Mouse (Mus musculus): ENCODE data around the gene Acvr1. TPM values are rescaled to one million over a fixed set of nuclear protein-coding genes. Genes with fewer than 3 reads are reported as not detected.
A peak's percentile ranks its signal among the peaks of the same experiment; 100 is the strongest.

The Acvr1 gene
- total RNA-seq, 2 experiments from 2014 or later, result 57.6 to 63.7 TPM

DNA sequence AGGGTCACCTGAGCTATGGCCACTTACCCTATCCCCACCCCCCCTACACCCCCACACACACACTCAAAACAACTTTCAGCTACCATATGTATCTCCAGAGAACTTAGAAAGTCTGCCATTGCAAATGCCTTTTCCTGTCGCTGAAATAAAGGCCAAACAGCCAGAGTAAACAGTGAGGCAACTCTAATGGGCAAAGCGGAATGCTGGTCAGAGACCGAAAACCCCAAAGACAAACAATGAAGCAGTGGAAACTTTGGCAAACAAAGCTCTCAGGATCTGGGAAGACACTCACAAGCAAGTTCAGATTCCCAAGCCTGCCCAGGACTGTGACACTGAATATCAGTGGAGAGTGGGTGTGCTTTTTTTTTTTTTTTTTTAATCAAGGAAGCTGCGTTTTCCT lies 4.8 kb downstream of the Acvr1 start:
- no peak for DNase-seq (ENCODE audit: low spot score in 2 of 2)

GRCm38 (mm10) chr2:58557045-58557845 lies 9.7 kb downstream of the Acvr1 start:
- no peak for DNase-seq (ENCODE audit: low spot score in 2 of 2)

DNA sequence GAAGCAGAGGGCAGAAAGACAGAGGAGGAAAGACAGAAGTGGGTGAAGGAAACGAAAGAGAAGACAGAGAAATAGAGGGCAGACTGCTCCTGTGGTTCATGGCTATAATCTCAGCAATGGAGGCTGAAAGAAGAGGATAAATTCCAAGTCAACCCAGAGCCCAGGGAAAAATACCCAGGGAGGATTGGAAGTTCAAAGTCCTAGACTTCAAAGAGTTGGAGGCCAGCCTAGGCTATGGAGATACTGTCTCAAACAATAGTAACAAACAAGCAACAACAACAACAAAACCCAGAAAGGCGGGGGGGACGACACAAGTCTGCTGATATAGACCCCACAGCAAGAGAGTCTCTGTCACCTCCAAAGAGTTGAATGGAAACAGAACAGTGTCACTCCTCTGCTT lies 14.7 kb downstream of the Acvr1 start:
- no peak for DNase-seq (ENCODE audit: low spot score in 2 of 2)

DNA sequence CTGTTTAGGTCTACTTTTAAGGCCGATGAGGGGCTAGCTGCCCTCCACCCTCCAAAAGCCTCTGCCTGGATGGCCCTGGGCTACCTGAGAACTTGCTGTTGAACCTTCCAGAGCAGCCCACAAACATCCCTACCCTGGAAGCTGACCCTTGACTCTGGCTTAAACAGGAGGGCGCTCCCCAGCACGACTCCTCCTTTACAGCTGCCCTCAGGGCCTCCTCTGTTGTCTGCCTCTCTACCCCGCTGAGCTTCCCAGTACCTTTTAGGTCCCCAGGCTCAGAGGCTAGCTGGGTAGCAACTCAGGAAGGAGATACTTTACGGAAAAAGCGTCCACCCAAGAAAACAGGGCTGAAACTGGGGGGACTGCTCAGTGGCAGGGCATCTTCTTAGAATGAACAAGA lies 15.1 kb downstream of the Acvr1 start:
- no peak for DNase-seq (ENCODE audit: low spot score in 2 of 2)

DNA sequence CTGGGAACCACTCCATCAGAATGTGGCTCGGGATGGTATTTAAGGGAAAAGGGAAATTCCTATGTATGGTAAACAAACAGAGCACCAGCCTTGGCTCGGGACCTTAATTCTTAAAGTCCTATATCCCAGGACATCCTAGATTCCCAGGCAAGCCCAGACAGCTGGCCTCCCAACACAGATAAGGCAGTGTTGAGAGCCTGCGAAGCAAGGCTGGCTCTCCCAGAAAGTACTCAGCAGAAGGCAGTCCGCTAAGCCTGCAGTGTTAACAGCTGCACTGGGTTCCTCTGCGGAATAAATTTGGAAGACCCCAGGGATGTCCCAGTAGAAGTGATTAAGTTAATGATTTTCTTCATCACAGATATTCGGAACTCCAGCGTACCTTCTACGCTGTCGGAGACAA lies 16.5 kb downstream of the Acvr1 start:
- DNase-seq (ENCODE audit: low spot score in 2 of 2), result no peak

GRCm38 (mm10) chr2:58549960-58550359 lies 17.0 kb downstream of the Acvr1 start:
- DNase-seq (ENCODE audit: low spot score in 2 of 2), result no peak

DNA sequence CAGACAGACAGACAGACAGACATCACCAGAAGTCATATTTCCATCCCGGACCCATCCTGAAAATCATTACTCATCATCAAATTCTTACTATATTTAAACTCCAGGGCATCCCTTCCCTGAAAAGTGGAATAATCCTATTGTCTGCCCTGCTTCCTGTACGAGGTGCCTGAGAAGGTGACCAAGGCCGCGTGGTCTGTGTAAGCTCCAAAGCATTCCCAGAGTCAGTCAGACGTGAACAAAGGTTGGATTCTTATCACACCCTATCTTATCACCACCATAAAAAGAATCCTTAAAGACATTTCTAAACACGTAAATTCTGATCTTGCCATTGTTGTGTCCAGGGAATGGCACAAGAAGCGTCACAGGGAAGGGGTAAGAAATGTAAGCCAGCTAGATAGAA lies 18.0 kb downstream of the Acvr1 start:
- no peak for DNase-seq (ENCODE audit: low spot score in 2 of 2)

GRCm38 (mm10) chr2:58546264-58546663 lies 20.7 kb downstream of the Acvr1 start:
- DNase-seq (ENCODE audit: low spot score in 2 of 2), result no peak

GRCm38 (mm10) chr2:58544368-58544767 lies 22.6 kb downstream of the Acvr1 start:
- no peak for DNase-seq (ENCODE audit: low spot score in 2 of 2)

DNA sequence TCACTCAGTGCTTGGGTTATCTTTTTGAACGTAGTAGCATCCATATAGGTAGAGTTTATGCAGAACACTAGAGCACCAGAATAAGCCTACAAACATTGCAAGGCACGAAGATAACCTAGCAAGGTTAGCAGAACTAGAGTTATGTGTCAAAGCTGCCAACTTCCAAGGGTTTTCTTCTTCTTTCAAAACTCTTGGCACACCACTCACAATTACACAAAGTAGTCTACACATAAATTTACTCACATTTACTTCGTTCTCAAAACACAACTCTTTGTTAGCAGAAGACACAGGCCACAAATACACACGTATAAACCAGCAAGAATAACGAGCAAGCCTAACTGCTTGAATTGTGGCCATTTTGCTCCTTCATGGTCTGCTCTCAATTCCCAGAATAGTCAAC lies 23.7 kb downstream of the Acvr1 start:
- DNase-seq (ENCODE audit: low spot score in 2 of 2), result no peak

DNA sequence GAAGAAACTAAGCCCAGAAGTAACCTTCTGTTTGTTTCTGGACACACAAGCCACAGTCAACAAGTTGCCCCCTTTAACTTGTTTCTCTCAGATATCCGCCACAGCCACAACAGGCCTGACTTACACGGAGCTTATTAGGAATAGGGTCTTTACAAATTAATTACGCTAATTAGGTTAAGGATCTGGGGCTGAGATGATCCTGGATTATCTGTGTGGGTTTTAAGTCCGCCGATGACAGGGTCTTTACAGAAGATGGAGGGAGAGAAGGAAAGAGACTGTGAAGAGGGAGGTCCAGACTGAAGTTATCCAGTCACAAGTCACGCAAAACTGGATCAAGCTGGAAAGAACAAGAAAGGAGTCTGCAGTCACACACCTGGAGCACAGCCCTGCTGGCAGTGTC lies 28.8 kb downstream of the Acvr1 start:
- DNase-seq (ENCODE audit: low spot score in 2 of 2), result no peak

GRCm38 (mm10) chr2:58536796-58537195 lies 30.2 kb downstream of the Acvr1 start:
- no peak for DNase-seq (ENCODE audit: low spot score in 2 of 2)

DNA sequence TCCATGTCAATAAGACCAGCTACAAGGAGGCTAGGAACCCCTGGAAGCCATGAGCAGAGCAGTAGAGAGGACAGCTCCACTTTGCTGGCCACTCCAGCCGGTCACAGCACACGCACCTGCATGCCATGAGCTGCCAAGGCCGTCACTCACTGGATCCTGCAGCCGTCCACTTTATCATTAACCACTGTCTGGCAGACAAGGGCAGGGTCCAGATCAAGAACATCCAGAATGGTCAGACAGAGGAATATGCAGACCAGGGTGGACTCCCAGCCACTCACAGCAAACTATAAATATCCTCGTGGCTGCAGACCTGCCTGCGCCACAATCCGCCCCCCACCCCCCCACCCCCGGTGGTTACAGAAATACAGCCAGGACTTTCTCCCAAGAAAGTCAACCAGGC lies 31.7 kb downstream of the Acvr1 start:
- DNase-seq (ENCODE audit: low spot score in 2 of 2), result no peak

- DNase-seq (ENCODE audit: low spot score in 2 of 2), result no peak
Measured at GRCm38 (mm10) chr2:58534379-58534778, 32.6 kb downstream of the Acvr1 start.

DNA sequence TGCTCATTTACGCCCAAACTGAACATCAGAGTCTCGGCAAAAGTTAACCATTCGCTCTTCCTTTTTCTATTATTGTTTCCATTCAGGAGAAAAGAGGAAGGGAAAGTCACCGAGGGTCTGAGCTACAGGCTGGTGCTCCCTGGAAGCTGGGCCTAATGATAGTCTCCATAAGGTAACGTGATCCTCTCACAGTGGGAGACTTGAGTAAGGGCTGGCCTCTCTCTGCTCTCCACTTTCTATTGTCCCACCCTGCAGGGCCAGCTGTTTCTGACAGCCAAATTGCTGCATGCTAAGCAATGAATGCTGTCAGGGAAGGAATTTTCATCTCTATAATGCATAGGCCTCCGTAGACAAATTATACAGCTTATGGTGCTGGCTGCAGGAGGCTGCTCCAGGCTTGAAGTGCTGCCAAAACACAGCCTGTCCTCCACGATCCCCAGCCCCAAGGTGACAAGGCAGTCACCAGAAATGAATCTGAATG lies 33.4 kb downstream of the Acvr1 start:
- no peak for DNase-seq (ENCODE audit: low spot score in 2 of 2)

- peak in 1 of 2 experiments; percentile 52 for DNase-seq (ENCODE audit: low spot score in 2 of 2)
Measured at GRCm38 (mm10) chr2:58532260-58532850, 34.6 kb downstream of the Acvr1 start.

GRCm38 (mm10) chr2:58530521-58530920 lies 36.4 kb downstream of the Acvr1 start:
- no peak for DNase-seq (ENCODE audit: low spot score in 2 of 2)

GRCm38 (mm10) chr2:58529860-58530440 lies 37.0 kb downstream of the Acvr1 start:
- DNase-seq (ENCODE audit: low spot score in 2 of 2), result no peak

DNA sequence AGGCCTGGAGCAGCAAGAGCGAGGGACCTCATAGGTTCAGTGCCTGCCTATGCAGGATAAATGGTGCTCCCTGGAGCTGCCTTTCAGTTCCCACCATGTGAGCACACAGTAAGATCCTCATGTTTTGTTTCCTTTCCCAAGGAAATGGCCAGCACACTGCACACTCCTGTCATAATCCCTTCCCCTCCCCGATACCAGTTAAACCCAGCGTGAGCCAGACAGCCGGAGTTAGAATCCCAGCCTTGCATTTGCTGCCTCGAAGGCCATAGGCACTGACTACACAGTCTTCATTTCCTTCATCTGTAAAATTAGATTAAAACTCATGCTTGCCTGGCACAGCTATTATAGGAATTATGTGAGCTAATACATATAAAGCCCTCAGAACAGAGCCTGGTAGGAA lies 37.6 kb downstream of the Acvr1 start:
- no peak for DNase-seq (ENCODE audit: low spot score in 2 of 2)

GRCm38 (mm10) chr2:58527786-58528185 lies 39.2 kb downstream of the Acvr1 start:
- DNase-seq (ENCODE audit: low spot score in 2 of 2), result no peak

DNA sequence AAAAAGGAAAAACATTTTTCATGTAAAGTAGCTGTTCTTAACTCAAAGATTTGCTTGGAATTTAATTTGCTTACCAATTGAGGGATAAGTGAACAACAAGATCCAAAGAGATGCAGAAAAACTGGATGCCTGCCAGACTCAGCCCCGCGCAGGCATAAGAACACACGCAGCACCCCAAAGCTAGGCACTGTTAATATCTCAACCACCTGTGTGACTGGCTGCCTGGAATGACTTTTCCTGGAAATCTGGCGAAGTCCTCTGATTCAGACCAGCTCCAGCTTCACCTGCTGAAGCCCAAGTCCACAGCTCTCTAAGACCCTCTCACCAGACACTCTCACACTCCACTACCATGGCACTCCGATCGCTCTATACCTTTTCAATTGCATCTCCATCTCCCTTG lies 42.6 kb downstream of the Acvr1 start:
- no peak for DNase-seq (ENCODE audit: low spot score in 2 of 2)

DNA sequence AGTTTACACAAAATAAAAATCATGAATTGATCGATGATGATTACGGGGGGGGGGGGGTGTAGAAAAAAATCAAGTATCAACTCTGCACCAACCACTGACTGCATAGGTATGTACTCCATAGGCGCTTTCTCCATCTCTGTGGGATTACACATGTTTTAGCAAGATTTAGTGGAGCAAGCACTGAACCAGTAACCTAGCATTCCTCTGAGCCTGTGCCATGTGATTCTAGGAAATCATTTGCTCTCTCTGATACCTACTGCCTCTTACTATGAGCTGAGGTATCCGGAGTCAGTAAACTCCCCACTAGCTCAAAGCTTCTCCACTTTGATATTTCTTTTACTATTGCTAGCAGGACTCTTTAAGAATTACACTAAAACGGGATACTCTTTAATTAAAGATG lies 43.1 kb downstream of the Acvr1 start:
- no peak for DNase-seq (ENCODE audit: low spot score in 2 of 2)
